Mouse (Mus musculus) MEL (cell line): ENCODE data around the gene Gramd1a. TPM values are rescaled to one million over a fixed set of nuclear protein-coding genes. Genes with fewer than 3 reads are reported as not detected.

ENCODE experiments used
- DNase-seq: peaks from one replicate; pipeline ENCODE4 v3.0.0; 2011; ENCODE audit warnings: low read depth, low spot score
- H3K27ac ChIP-seq: 2 replicates; pipeline ENCODE4 v1.5.1; 2012; ENCODE audit warnings: low read depth, mild to moderate bottlenecking, control low read depth, low read length, moderate library complexity; ENCODE audit not compliant: control insufficient read depth
- H3K27me3 ChIP-seq, 2 experiments: fragments of 150-350 bp in 1 of 2; sonication (generic) in 1 of 2; 2 replicates each; pipeline ENCODE4 v1.6.1; 2012; ENCODE audit warnings: low read length in 2 of 2, mild to moderate bottlenecking in 2 of 2, improper control_type of control experiment in 1 of 2, moderate library complexity in 1 of 2; ENCODE audit not compliant: insufficient read depth in 2 of 2, control insufficient read depth in 1 of 2
- H3K36me3 ChIP-seq, 2 experiments: 2 replicates each; pipeline ENCODE4 v1.6.1; 2012 to 2014; ENCODE audit warnings: low read length in 2 of 2, improper control_type of control experiment in 1 of 2, inconsistent platforms in 1 of 2, mild to moderate bottlenecking in 1 of 2; ENCODE audit not compliant: insufficient read depth in 2 of 2, control insufficient read depth in 1 of 2
- H3K4me1 ChIP-seq, 2 experiments: fragments of 150-350 bp in 1 of 2; sonication (generic) in 1 of 2; 2 replicates each; pipeline ENCODE4 v1.6.1; 2012; ENCODE audit warnings: low read length in 2 of 2, improper control_type of control experiment in 1 of 2, mild to moderate bottlenecking in 1 of 2; ENCODE audit not compliant: insufficient read depth in 2 of 2, control insufficient read depth in 1 of 2
- H3K4me3 ChIP-seq, 2 experiments: fragments of 150-350 bp in 1 of 2; sonication (generic) in 1 of 2; 2 replicates each; pipeline ENCODE4 v1.5.1; 2012; ENCODE audit warnings: low read depth in 2 of 2, low read length in 2 of 2, mild to moderate bottlenecking in 2 of 2, moderate library complexity in 2 of 2, control low read depth in 1 of 2, improper control_type of control experiment in 1 of 2; ENCODE audit not compliant: control insufficient read depth in 1 of 2, insufficient read depth in 1 of 2
- H3K79me2 ChIP-seq: 2 replicates; pipeline ENCODE4 v1.6.1; 2012; ENCODE audit warnings: mild to moderate bottlenecking, low read length, moderate library complexity; ENCODE audit not compliant: control insufficient read depth, poor library complexity, insufficient read depth
- H3K9ac ChIP-seq: 2 replicates; pipeline ENCODE4 v1.6.1; 2012; ENCODE audit warnings: low read depth, mild to moderate bottlenecking, control low read depth, low read length, moderate library complexity; ENCODE audit not compliant: control insufficient read depth, poor library complexity, severe bottlenecking
- H3K9me3 ChIP-seq: fragments of 150-350 bp; sonication (generic); replicated peaks from 2 replicates; pipeline ENCODE4 v1.6.1; 2012; ENCODE audit warnings: mild to moderate bottlenecking, low read length, improper control_type of control experiment, moderate library complexity; ENCODE audit not compliant: insufficient read depth
- CHD1 ChIP-seq: IDR thresholded peaks from 2 replicates; pipeline ENCODE4 v1.6.1; 2012; ENCODE audit warnings: low read depth, mild to moderate bottlenecking, inconsistent platforms, low read length, improper control_type of control experiment
- CTCF ChIP-seq, 3 experiments: IDR thresholded peaks in 2 of 3; conservative IDR thresholded peaks in 1 of 3; 2 replicates each; pipeline ENCODE4 v1.5.1; 2011 to 2012; ENCODE audit warnings: low read length in 3 of 3, low read depth in 2 of 3, mild to moderate bottlenecking in 2 of 3, improper control_type of control experiment in 1 of 3, inconsistent platforms in 1 of 3, mixed read lengths in 1 of 3, moderate library complexity in 1 of 3; ENCODE audit not compliant: control insufficient read depth in 1 of 3, insufficient read depth in 1 of 3, poor library complexity in 1 of 3, severe bottlenecking in 1 of 3
- E2F4 ChIP-seq: IDR thresholded peaks from 2 replicates; pipeline ENCODE4 v1.6.1; 2011; ENCODE audit warnings: low read depth, low read length, improper control_type of control experiment, borderline replicate concordance
- GABPA ChIP-seq: IDR thresholded peaks from 2 replicates; pipeline ENCODE4 v1.6.1; 2012; ENCODE audit warnings: low read depth, mild to moderate bottlenecking, inconsistent platforms, low read length, improper control_type of control experiment, moderate library complexity
- HCFC1 ChIP-seq: IDR thresholded peaks from 2 replicates; pipeline ENCODE4 v1.6.1; 2012; ENCODE audit warnings: low read depth, mild to moderate bottlenecking, inconsistent platforms, low read length, improper control_type of control experiment, moderate library complexity
- KAT2A ChIP-seq: conservative IDR thresholded peaks from 2 replicates; pipeline ENCODE4 v1.6.1; 2012; ENCODE audit warnings: low read depth, low read length, improper control_type of control experiment, inconsistent platforms
- MAX ChIP-seq: IDR thresholded peaks from 2 replicates; pipeline ENCODE4 v1.6.1; 2011; ENCODE audit warnings: low read length, improper control_type of control experiment
- MAZ ChIP-seq: IDR thresholded peaks from 2 replicates; pipeline ENCODE4 v1.6.1; 2012; ENCODE audit warnings: low read depth, mild to moderate bottlenecking, inconsistent platforms, low read length, improper control_type of control experiment
- MEF2A ChIP-seq: IDR thresholded peaks from 2 replicates; pipeline ENCODE4 v1.6.1; 2014; ENCODE audit warnings: low read depth, mild to moderate bottlenecking, inconsistent platforms, low read length, improper control_type of control experiment; ENCODE audit not compliant: poor library complexity, insufficient replicate concordance, severe bottlenecking; ENCODE audit errors: extremely low read depth
- MXI1 ChIP-seq: IDR thresholded peaks from 2 replicates; pipeline ENCODE4 v1.6.1; 2011; ENCODE audit warnings: mild to moderate bottlenecking, low read depth, low read length, improper control_type of control experiment
- MYB ChIP-seq: IDR thresholded peaks from 2 replicates; pipeline ENCODE4 v1.6.1; 2011; ENCODE audit warnings: mild to moderate bottlenecking, low read depth, low read length, improper control_type of control experiment
- NELFE ChIP-seq: IDR thresholded peaks from 2 replicates; pipeline ENCODE4 v1.6.1; 2011; ENCODE audit warnings: low read depth, low read length, improper control_type of control experiment
- POLR2A ChIP-seq, 2 experiments: IDR thresholded peaks; 2 replicates each; pipeline ENCODE4 v1.6.1; 2011 to 2012; ENCODE audit warnings: low read length in 2 of 2, mild to moderate bottlenecking in 2 of 2, control low read depth in 1 of 2, improper control_type of control experiment in 1 of 2, low read depth in 1 of 2, moderate library complexity in 1 of 2; ENCODE audit not compliant: control insufficient read depth in 1 of 2, insufficient read depth in 1 of 2, poor library complexity in 1 of 2
- RAD21 ChIP-seq: IDR thresholded peaks from 2 replicates; pipeline ENCODE4 v1.6.1; 2011; ENCODE audit warnings: mild to moderate bottlenecking, low read depth, low read length, improper control_type of control experiment
- SIN3A ChIP-seq: IDR thresholded peaks from 2 replicates; pipeline ENCODE4 v1.6.1; 2012; ENCODE audit warnings: low read length, improper control_type of control experiment, inconsistent platforms
- SMC3 ChIP-seq: IDR thresholded peaks from 2 replicates; pipeline ENCODE4 v1.6.1; 2011; ENCODE audit warnings: low read depth, low read length, improper control_type of control experiment
- TAL1 ChIP-seq: IDR thresholded peaks from 2 replicates; pipeline ENCODE4 v1.6.1; 2012; ENCODE audit warnings: mild to moderate bottlenecking, inconsistent platforms, low read length, moderate library complexity, mixed read lengths
- UBTF ChIP-seq: IDR thresholded peaks from 2 replicates; pipeline ENCODE4 v1.6.1; 2012; ENCODE audit warnings: low read depth, mild to moderate bottlenecking, inconsistent platforms, low read length, improper control_type of control experiment, moderate library complexity, borderline replicate concordance; ENCODE audit not compliant: insufficient read depth
- ZNF384 ChIP-seq: IDR thresholded peaks from 2 replicates; pipeline ENCODE4 v1.6.1; 2012; ENCODE audit warnings: low read depth, mild to moderate bottlenecking, inconsistent platforms, low read length, improper control_type of control experiment
- polyA plus RNA-seq, 2 experiments: library from polyadenylated mRNA; stranded (reverse) in 1 of 2; unstranded in 1 of 2; fragments of >175 nt in 1 of 2; fragments of >200 nt in 1 of 2; gene quantifications; 2 replicates each; pipeline versions ENCODE4 v1.2.1 to v1.2.4; 2012; ENCODE audit warnings: low replicate concordance in 2 of 2, low read depth in 1 of 2; ENCODE audit not compliant: insufficient read length in 2 of 2, insufficient read depth in 1 of 2, missing spikeins in 1 of 2
- total RNA-seq: library from RNA; depleted of rRNA; stranded (reverse); fragments of 300-350 nt; gene quantifications from 2 replicates; pipeline ENCODE4 v1.2.3, GENCODE M21; 2012

Gene Gramd1a
- total and polyA plus RNA-seq, 3 experiments, result 21.8 to 65.7 TPM; not detected in 1

- H3K27me3 ChIP-seq, result no peaks in the 10 kb centered on the region
- peaks cover 0 to 8% of the 10 kb centered on the region in 2 experiments; a peak in 1 of 4 replicates for H3K36me3 ChIP-seq
- TF ChIP-seq ZNF384 (no peak), GABPA (no peak), TAL1 (no peak), NELFE (no peak), CTCF (IDR thresholded peaks at IDR 0.05 in 2 of 3, conservative IDR thresholded peaks at IDR 0.05 in 1 of 3; ENCODE audit: control insufficient read depth in 1 of 3, insufficient read depth in 1 of 3, low read depth in 2 of 3, low read length in 3 of 3, poor library complexity in 1 of 3, severe bottlenecking in 1 of 3) (no peak), MYB (no peak), KAT2A (no peak), HCFC1 (no peak), MXI1 (no peak), MEF2A (no peak), RAD21 (no peak), SIN3A (no peak), E2F4 (no peak), CHD1 (no peak), UBTF (no peak), MAZ (no peak), MAX (no peak), POLR2A (IDR thresholded peaks at IDR 0.05; ENCODE audit: control insufficient read depth in 1 of 2, insufficient read depth in 1 of 2, low read depth in 1 of 2, low read length in 2 of 2, poor library complexity in 1 of 2) (no peak)
- H3K79me2 ChIP-seq, result no peaks in the 10 kb centered on the region
- H3K9me3 ChIP-seq, result no peaks in the 10 kb centered on the region
- DNase-seq, result no peak
- H3K27ac ChIP-seq, result no peak overlapping the region
- H3K4me1 ChIP-seq, result peaks cover 0 to 16% of the 10 kb centered on the region in 2 experiments; a peak in 1 of 4 replicates
- no peak overlapping the region for H3K9ac ChIP-seq
- H3K4me3 ChIP-seq, result no peak overlapping the region
Measured at GRCm38 (mm10) chr7:31106166-31106565, 49.5 kb downstream of the Gramd1a start.

- no peak overlapping the region for H3K9ac ChIP-seq
- H3K27me3 ChIP-seq, result no peaks in the 10 kb centered on the region
- H3K36me3 ChIP-seq, result peaks cover 0 to 2% of the 10 kb centered on the region in 2 experiments; a peak in 1 of 4 replicates
- no peak overlapping the region for H3K27ac ChIP-seq
- no peaks in the 10 kb centered on the region for H3K9me3 ChIP-seq
- TF ChIP-seq SMC3 (peak; percentile 59), TAL1 (no peak), GABPA (no peak), RAD21 (peak; percentile 47), CTCF (IDR thresholded peaks at IDR 0.05 in 2 of 3, conservative IDR thresholded peaks at IDR 0.05 in 1 of 3; ENCODE audit: control insufficient read depth in 1 of 3, insufficient read depth in 1 of 3, low read depth in 2 of 3, low read length in 3 of 3, poor library complexity in 1 of 3, severe bottlenecking in 1 of 3) (peak; percentile 61 to 81 (median 66)), E2F4 (no peak)
- H3K4me1 ChIP-seq, result peaks cover 0 to 11% of the 10 kb centered on the region in 2 experiments; a peak in 1 of 4 replicates
- DNase-seq, result peak; percentile 31
- no peak overlapping the region for H3K4me3 ChIP-seq
- H3K79me2 ChIP-seq, result no peaks in the 10 kb centered on the region
Measured at GRCm38 (mm10) chr7:31105061-31105768, 50.5 kb downstream of the Gramd1a start.
